Mouse (Mus musculus) macrophage (primary cell): ENCODE results near the gene Epha7. TPM values are rescaled to one million over a fixed set of nuclear protein-coding genes. Genes with fewer than 3 reads are reported as not detected.

Source experiments
- H3K27ac ChIP-seq: fragments of 350-480 bp; formaldehyde crosslinking; 2 replicates; pipeline ENCODE4 v1.9.0; 2021
- H3K36me3 ChIP-seq: fragments of 350-480 bp; formaldehyde crosslinking; 2 replicates; pipeline ENCODE4 v1.9.0; 2021; ENCODE audit errors: inconsistent target
- H3K4me3 ChIP-seq: fragments of 350-480 bp; formaldehyde crosslinking; 2 replicates; pipeline ENCODE4 v1.9.0; 2021; ENCODE audit errors: inconsistent target
- H3K79me2 ChIP-seq: fragments of 350-480 bp; formaldehyde crosslinking; 2 replicates; pipeline ENCODE4 v1.9.0; 2021; ENCODE audit errors: inconsistent target
- WGBS: methylation state at CpG from one replicate; pipeline ENCODE4 v1.1.7; 2026; ENCODE audit warnings: inconsistent platforms; ENCODE audit not compliant: missing documents; 5-methylcytosine and 5-hydroxymethylcytosine counted together
- polyA plus RNA-seq: library from polyadenylated mRNA; stranded (reverse); fragments of 250-400 nt; gene quantifications from 3 replicates; pipeline ENCODE4 v1.2.4, GENCODE M21; 2018; ENCODE audit warnings: inconsistent platforms

Gene Epha7
- polyA plus RNA-seq, 1 experiment from 2014 or later: 0.06 TPM

- Histone ChIP-seq H3K27ac (no peak overlapping the region), H3K4me3 (no peak overlapping the region), H3K36me3 (no peaks in the 10 kb centered on the region), H3K79me2 (no peaks in the 10 kb centered on the region)
- 88% methylated on average over 4 of the region's 4 CpGs for WGBS
These were observed 113.1 kb downstream of the Epha7 start for GRCm38 (mm10) chr4:28926072-28926471.

- Histone ChIP-seq H3K36me3 (no peaks in the 10 kb centered on the region), H3K4me3 (no peak overlapping the region), H3K79me2 (no peaks in the 10 kb centered on the region), H3K27ac (no peak overlapping the region)
- WGBS: 39% methylated on average over 4 of the region's 4 CpGs
These were observed 120.5 kb downstream of the Epha7 start for GRCm38 (mm10) chr4:28933431-28933830.

GRCm38 (mm10) chr4:28934802-28935201 lies 121.9 kb downstream of the Epha7 start:
- Histone ChIP-seq H3K79me2 (no peaks in the 10 kb centered on the region), H3K4me3 (no peak overlapping the region), H3K27ac (no peak overlapping the region), H3K36me3 (no peaks in the 10 kb centered on the region)
- WGBS: 92% methylated on average over 10 of the region's 10 CpGs

- no peaks in the 10 kb centered on the region for H3K79me2 ChIP-seq
- WGBS: 98% methylated on average over 8 of the region's 11 CpGs
These were observed 122.6 kb downstream of the Epha7 start for GRCm38 (mm10) chr4:28935567-28935966.

GRCm38 (mm10) chr4:28940710-28941109 lies 127.8 kb downstream of the Epha7 start:
- Histone ChIP-seq H3K4me3 (no peak overlapping the region), H3K36me3 (no peaks in the 10 kb centered on the region), H3K27ac (no peak overlapping the region), H3K79me2 (no peaks in the 10 kb centered on the region)
- 90% methylated on average over 2 of the region's 2 CpGs for WGBS

More at GRCm38 (mm10) chr4:28935567-28935966, 122.6 kb downstream of the Epha7 start:
- Histone ChIP-seq H3K27ac (no peak overlapping the region), H3K4me3 (no peak overlapping the region), H3K36me3 (no peaks in the 10 kb centered on the region)

- Histone ChIP-seq H3K4me3 (no peak overlapping the region), H3K27ac (no peak overlapping the region), H3K79me2 (no peaks in the 10 kb centered on the region), H3K36me3 (no peaks in the 10 kb centered on the region)
- 3% methylated on average over 6 of the region's 6 CpGs for WGBS
These were observed 131.3 kb downstream of the Epha7 start for GRCm38 (mm10) chr4:28944237-28944636.

GRCm38 (mm10) chr4:28960889-28961560 lies 148.1 kb downstream of the Epha7 start:
- H3K79me2 ChIP-seq: no peaks in the 10 kb centered on the region
- WGBS: 87% methylated on average over 9 of the region's 9 CpGs
- no peak overlapping the region for H3K27ac ChIP-seq
- no peaks in the 10 kb centered on the region for H3K36me3 ChIP-seq
- H3K4me3 ChIP-seq: no peak overlapping the region

- Histone ChIP-seq H3K36me3 (no peaks in the 10 kb centered on the region), H3K4me3 (no peak overlapping the region), H3K79me2 (no peaks in the 10 kb centered on the region), H3K27ac (no peak overlapping the region)
- WGBS: 57% methylated on average over 3 of the region's 3 CpGs
These were observed 154.8 kb downstream of the Epha7 start for GRCm38 (mm10) chr4:28967584-28968315.

- Histone ChIP-seq H3K36me3 (no peaks in the 10 kb centered on the region), H3K27ac (no peak overlapping the region), H3K4me3 (no peak overlapping the region), H3K79me2 (no peaks in the 10 kb centered on the region)
- WGBS: 92% methylated on average over 3 of the region's 3 CpGs
These were observed 185.7 kb downstream of the Epha7 start for GRCm38 (mm10) chr4:28998462-28999286.

GRCm38 (mm10) chr4:28999287-28999595 lies 186.3 kb downstream of the Epha7 start:
- Histone ChIP-seq H3K4me3 (no peak overlapping the region), H3K27ac (no peak overlapping the region), H3K79me2 (no peaks in the 10 kb centered on the region), H3K36me3 (no peaks in the 10 kb centered on the region)
- WGBS: 90% methylated on average over 2 of the region's 2 CpGs

- Histone ChIP-seq H3K27ac (no peak overlapping the region), H3K4me3 (no peak overlapping the region), H3K79me2 (no peaks in the 10 kb centered on the region), H3K36me3 (no peaks in the 10 kb centered on the region)
- 95% methylated on average over 3 of the region's 3 CpGs for WGBS
These were observed 197.4 kb downstream of the Epha7 start for GRCm38 (mm10) chr4:29010333-29010732.
